Mouse (Mus musculus): ENCODE measurements around the gene Ap1ar. TPM values are rescaled to one million over a fixed set of nuclear protein-coding genes. Genes with fewer than 3 reads are reported as not detected.

The Ap1ar gene
- polyA plus RNA-seq, 1 experiment from 2014 or later: 64.8 TPM

DNA sequence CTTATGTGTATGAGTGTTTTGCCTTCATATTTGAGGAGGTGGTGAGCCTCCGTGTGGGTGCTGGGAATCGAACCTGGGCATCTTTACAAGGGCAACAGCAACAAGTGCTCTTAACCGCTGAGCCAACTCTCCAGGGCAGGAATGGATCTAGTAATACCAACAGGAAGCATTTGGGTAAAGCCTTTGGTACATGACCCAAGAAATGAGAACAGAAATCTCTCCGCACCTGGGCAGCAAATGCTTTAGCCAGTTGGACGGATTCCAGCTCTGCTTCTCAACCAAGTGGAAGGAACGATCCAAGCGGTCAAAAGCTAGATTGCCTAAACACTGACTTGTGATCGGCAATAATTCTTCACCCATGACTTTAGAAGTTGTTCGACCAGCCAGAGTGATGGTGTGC is 56.4 kb downstream of the Ap1ar start:
- H3K36me3 ChIP-seq: no peaks in the 10 kb centered on the region
- H3K9ac ChIP-seq (replicated peaks): no peak overlapping the region
- no peak overlapping the region for H3K4me2 ChIP-seq
- no peaks in the 10 kb centered on the region for H3K27me3 ChIP-seq
- no peaks in the 10 kb centered on the region for H3K9me3 ChIP-seq
- H3K4me1 ChIP-seq (replicated peaks): 0 out of 2 replicates have a peak, but pooled peaks cover 3% of the 10 kb centered on the region
- H3K27ac ChIP-seq: no peak overlapping the region
- H3K4me3 ChIP-seq (replicated peaks): no peak overlapping the region
- WGBS: 88% methylated on average over 9 of the region's 9 CpGs
- ATAC-seq (ENCODE audit: insufficient number of reproducible peaks, insufficient read depth, low FRiP score, low TSS enrichment, low read depth): no peak

DNA sequence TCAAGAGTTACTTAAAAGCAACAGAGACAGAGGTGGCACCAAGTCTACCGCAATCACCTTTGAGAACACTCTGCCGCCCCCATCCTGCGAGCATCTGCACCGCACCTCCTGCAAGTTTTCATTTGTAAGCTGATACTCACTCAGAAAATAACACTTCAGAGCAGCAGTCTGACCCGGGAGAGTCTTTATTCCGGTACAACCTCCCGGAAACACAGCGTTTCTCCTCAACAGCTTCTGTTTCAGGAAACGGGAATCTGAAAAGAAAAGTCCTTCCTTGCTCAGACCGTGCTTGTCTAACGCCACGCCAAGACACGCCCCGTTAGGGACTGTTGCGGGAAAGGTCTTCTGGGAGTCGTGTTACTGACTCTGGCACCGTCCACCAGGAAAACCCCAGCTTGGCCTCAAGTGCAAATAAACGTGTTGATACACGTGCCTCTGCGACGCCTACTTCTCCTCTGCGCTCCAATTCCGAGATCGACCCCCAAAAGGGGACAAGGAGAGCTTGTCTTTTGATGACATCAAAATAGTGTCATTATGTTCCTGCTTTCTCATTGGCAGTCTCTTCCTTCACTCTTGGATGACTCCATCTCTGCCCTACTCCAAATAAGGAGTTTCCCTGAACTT is 57.2 kb downstream of the Ap1ar start, which contains the start of gene Alpk1:
Gene Alpk1 (minus strand): TSS at position 507 of the 624 bp plus-strand sequence.
- under 1% methylated on average over 24 of the region's 24 CpGs for WGBS
- ATAC-seq (ENCODE audit: insufficient number of reproducible peaks, insufficient read depth, low FRiP score, low TSS enrichment, low read depth): peak; percentile 78; the same call in 1 of the 2 replicates
- Histone ChIP-seq H3K9me3 (no peaks in the 10 kb centered on the region), H3K4me1 (replicated peaks) (0 out of 2 replicates have a peak, but pooled peaks cover 3% of the 10 kb centered on the region), H3K27ac (no peak within 1 kb of the TSS), H3K9ac (replicated peaks) (no peak within 1 kb of the TSS), H3K4me3 (replicated peaks) (peak within 1 kb of the TSS; percentile 41), H3K4me2 (peak within 1 kb of the TSS; percentile 65), H3K27me3 (no peaks in the 10 kb centered on the region), H3K36me3 (no peaks in the 10 kb centered on the region)

DNA sequence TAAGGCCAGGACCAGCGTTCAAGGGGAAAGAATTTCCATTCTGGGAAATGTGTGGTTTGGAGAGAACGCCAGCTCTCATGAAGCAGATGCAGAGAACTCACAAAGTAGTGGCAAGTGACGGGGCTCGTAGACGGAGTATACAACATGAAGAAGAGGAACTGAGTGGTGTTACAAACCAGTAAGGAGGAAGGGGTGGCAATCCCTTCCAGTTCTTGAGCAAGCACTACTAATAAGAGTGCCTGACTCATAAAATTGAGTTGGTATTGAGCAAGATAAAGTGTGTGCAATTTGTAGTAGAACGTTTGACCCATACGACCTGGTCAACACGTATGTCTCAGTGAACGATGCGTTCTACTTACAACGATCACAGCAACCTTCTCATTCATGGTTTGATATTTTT is 68.2 kb downstream of the Ap1ar start:
- no peaks in the 10 kb centered on the region for H3K9me3 ChIP-seq
- no peak overlapping the region for H3K27ac ChIP-seq
- no peak for ATAC-seq (ENCODE audit: insufficient number of reproducible peaks, insufficient read depth, low FRiP score, low TSS enrichment, low read depth)
- H3K4me3 ChIP-seq (replicated peaks): no peak overlapping the region
- H3K9ac ChIP-seq (replicated peaks): no peak overlapping the region
- no peak overlapping the region for H3K4me2 ChIP-seq
- 86% methylated on average over 11 of the region's 11 CpGs for WGBS
- no peaks in the 10 kb centered on the region for H3K36me3 ChIP-seq
- H3K27me3 ChIP-seq: no peaks in the 10 kb centered on the region
- H3K4me1 ChIP-seq (replicated peaks): no peaks in the 10 kb centered on the region

DNA sequence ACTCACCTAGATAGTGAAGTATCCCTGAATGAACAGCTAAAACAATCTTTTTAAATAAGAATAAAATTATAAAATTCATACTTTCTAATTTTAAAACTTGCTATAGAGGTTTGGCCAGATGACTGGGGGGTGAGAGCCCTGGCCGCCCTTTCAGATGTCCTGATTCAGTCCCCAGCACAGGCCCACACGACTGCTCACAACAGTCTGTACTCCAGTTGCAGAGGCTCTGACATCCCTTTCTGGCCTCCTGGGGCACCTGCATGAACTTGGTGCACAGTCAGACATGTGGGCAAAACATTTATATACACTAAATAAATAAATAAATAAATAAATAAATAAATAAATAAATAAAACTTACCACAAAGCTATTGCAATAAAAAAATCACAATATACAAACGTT is 71.4 kb downstream of the Ap1ar start:
- no peak for ATAC-seq (ENCODE audit: insufficient number of reproducible peaks, insufficient read depth, low FRiP score, low TSS enrichment, low read depth)
- H3K4me3 ChIP-seq (replicated peaks): no peak overlapping the region
- 72% methylated on average over 3 of the region's 3 CpGs for WGBS
- H3K9me3 ChIP-seq: no peaks in the 10 kb centered on the region
- no peaks in the 10 kb centered on the region for H3K36me3 ChIP-seq
- H3K4me1 ChIP-seq (replicated peaks): no peaks in the 10 kb centered on the region
- H3K9ac ChIP-seq (replicated peaks): no peak overlapping the region
- peaks cover 20% of the 10 kb centered on the region; the same call in 1 of the 2 replicates for H3K27me3 ChIP-seq
- H3K4me2 ChIP-seq: no peak overlapping the region
- H3K27ac ChIP-seq: no peak overlapping the region

DNA sequence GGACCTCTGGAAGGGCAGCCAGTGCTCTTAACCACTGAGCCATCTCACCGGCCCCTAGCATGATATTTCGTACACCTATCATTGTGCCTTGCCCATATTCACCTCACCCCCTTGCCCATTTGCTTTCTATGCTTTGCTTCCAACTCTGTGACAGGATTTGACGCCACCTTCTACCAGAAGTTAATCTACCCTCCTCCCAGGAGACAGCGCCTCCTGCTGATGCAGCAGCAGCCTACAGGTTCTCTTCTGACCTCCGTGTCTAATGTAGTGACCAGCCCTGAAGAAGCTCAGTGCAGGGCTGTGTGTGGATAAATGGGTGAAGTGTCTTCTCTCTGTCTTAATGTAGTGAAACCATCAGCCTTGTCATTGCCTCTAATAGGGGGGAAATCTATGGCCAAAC is 72.8 kb downstream of the Ap1ar start:
- H3K9ac ChIP-seq (replicated peaks): no peak overlapping the region
- H3K27ac ChIP-seq: no peak overlapping the region
- H3K4me2 ChIP-seq: no peak overlapping the region
- H3K27me3 ChIP-seq: peaks cover 29% of the 10 kb centered on the region
- no peak for ATAC-seq (ENCODE audit: insufficient number of reproducible peaks, insufficient read depth, low FRiP score, low TSS enrichment, low read depth)
- no peaks in the 10 kb centered on the region for H3K36me3 ChIP-seq
- no peaks in the 10 kb centered on the region for H3K9me3 ChIP-seq
- 61% methylated on average over 5 of the region's 5 CpGs for WGBS
- H3K4me3 ChIP-seq (replicated peaks): no peak overlapping the region
- H3K4me1 ChIP-seq (replicated peaks): no peaks in the 10 kb centered on the region

DNA sequence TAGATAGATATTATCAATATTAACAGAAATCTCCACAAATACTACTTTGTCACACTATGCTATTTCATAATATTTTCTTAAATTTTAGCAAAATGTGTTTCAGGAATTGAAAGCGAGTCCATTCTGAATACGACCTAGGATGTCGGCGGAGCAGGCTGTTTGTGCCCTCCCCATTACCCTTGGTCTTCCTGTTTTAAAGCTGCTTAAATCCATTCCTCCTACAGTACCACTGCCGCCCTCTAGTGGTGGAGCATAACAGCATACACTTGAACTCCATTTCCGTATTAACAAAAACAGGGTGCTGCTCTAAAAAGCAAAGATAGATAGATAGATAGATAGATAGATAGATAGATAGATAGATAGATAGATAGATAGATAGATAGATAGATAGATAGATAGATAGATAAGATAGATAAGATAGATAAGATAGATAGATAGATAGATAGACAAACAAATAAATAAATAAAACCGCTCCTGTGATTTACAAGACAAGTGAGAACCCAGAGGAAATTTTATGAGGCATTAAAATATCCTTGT is 74.2 kb downstream of the Ap1ar start:
- no peaks in the 10 kb centered on the region for H3K9me3 ChIP-seq
- no peak overlapping the region for H3K4me3 ChIP-seq (replicated peaks)
- H3K4me2 ChIP-seq: no peak overlapping the region
- no peak overlapping the region for H3K9ac ChIP-seq (replicated peaks)
- no peaks in the 10 kb centered on the region for H3K4me1 ChIP-seq (replicated peaks)
- 23% methylated on average over 7 of the region's 7 CpGs for WGBS
- no peak for ATAC-seq (ENCODE audit: insufficient number of reproducible peaks, insufficient read depth, low FRiP score, low TSS enrichment, low read depth)
- H3K36me3 ChIP-seq: no peaks in the 10 kb centered on the region
- peaks cover 40% of the 10 kb centered on the region for H3K27me3 ChIP-seq
- no peak overlapping the region for H3K27ac ChIP-seq

DNA sequence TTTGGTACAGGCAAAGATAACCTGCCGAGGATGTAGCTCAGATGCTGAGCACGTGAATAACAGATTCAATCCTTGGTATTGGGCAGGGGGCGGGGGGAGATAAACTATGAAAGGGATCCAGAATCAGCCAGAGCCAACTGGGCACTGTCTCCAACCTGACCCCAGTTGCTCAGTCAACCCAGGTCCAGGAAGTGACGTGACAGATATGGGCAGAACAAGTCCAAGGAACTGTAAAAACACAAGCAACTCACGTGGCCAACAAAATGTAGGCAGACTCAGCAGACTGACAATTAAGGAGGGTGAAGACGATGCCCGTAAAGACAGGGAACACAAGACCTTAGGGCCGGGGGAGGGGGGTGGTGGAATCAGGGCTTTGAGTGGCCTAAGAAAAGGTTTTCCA is 74.9 kb downstream of the Ap1ar start:
- 52% methylated on average over 8 of the region's 8 CpGs for WGBS
- Histone ChIP-seq H3K4me2 (no peak overlapping the region), H3K36me3 (no peaks in the 10 kb centered on the region), H3K9me3 (no peaks in the 10 kb centered on the region), H3K27me3 (peaks cover 45% of the 10 kb centered on the region), H3K27ac (no peak overlapping the region), H3K9ac (replicated peaks) (no peak overlapping the region), H3K4me3 (replicated peaks) (no peak overlapping the region), H3K4me1 (replicated peaks) (no peaks in the 10 kb centered on the region)
- no peak for ATAC-seq (ENCODE audit: insufficient number of reproducible peaks, insufficient read depth, low FRiP score, low TSS enrichment, low read depth)

DNA sequence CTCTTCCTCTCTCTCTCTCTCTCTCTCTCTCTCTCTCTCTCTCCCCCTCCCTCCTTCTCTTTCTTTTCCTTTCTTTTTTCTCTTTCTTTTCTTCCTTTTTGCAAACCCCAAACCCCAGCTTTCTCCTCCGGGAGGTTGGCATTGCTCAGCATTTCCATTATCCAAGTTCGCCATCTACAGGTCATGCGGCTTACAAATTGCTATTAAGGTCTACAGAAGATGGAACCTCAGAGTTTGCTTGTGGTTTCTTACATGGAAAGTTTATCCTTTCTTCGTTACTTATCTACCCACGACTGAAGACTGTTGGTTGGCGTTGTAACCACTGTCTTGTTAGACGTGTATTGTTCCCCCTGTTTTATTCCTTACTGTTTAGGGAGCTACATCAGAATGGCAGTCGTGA is 78.1 kb downstream of the Ap1ar start:
- 21% methylated on average over 8 of the region's 8 CpGs for WGBS
- no peak overlapping the region for H3K27ac ChIP-seq
- H3K9ac ChIP-seq (replicated peaks): 0 out of 2 replicates have a peak overlapping the region, but pooled peaks have one; percentile 0
- H3K4me3 ChIP-seq (replicated peaks): no peak overlapping the region
- no peaks in the 10 kb centered on the region for H3K4me1 ChIP-seq (replicated peaks)
- no peak for ATAC-seq (ENCODE audit: insufficient number of reproducible peaks, insufficient read depth, low FRiP score, low TSS enrichment, low read depth)
- no peaks in the 10 kb centered on the region for H3K36me3 ChIP-seq
- no peak overlapping the region for H3K4me2 ChIP-seq
- H3K27me3 ChIP-seq: peaks cover 75% of the 10 kb centered on the region
- H3K9me3 ChIP-seq: no peaks in the 10 kb centered on the region

DNA sequence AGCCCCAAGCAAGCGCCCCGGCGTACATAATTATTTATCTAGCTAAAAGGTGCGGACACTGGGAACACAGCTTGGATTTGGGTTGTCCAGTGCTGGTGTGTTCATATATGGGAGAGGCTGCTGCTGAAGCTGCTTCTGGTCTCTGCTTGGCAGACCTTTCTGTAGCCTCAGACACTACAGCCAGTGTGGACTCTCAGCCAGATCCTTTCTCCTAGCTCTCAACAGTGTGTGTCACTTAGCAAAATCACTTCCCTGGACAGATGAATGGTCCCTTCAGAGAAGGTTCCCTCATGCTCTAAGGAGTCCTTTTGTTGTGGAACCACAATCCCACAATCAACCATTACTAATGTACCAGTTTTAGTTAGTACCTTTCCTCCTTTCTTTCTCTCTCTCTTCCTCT is 78.5 kb downstream of the Ap1ar start:
- H3K27ac ChIP-seq: no peak overlapping the region
- H3K9me3 ChIP-seq: no peaks in the 10 kb centered on the region
- no peak for ATAC-seq (ENCODE audit: insufficient number of reproducible peaks, insufficient read depth, low FRiP score, low TSS enrichment, low read depth)
- peaks cover 77% of the 10 kb centered on the region for H3K27me3 ChIP-seq
- H3K4me1 ChIP-seq (replicated peaks): no peaks in the 10 kb centered on the region
- H3K4me3 ChIP-seq (replicated peaks): no peak overlapping the region
- 0 out of 2 replicates have a peak overlapping the region, but pooled peaks have one; percentile 0 for H3K9ac ChIP-seq (replicated peaks)
- no peaks in the 10 kb centered on the region for H3K36me3 ChIP-seq
- H3K4me2 ChIP-seq: no peak overlapping the region
- WGBS: 69% methylated on average over 4 of the region's 4 CpGs

DNA sequence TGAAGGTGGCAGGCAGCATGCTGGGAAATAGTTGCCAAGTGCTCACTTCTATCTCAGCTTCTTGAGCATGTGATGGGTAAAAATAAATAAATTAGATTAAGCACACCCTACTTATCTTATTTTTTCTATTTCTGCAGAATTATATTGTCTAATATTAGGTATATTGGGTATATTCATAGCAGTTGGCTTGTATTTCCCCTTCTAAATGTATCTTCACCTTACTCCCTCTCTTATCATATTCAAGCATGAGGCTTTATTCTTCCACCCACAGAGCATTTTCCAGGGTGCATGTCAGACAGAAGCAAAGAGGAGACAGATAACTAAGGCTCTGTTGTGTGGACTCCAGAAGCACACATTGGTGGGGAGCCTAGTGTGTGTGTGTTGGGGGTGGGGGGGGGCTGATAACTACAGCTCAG is 79.4 kb downstream of the Ap1ar start:
- Histone ChIP-seq H3K9me3 (no peaks in the 10 kb centered on the region), H3K4me2 (no peak overlapping the region), H3K36me3 (no peaks in the 10 kb centered on the region), H3K27me3 (peaks cover 80% of the 10 kb centered on the region), H3K4me1 (replicated peaks) (no peaks in the 10 kb centered on the region), H3K9ac (replicated peaks) (no peak overlapping the region), H3K4me3 (replicated peaks) (no peak overlapping the region), H3K27ac (no peak overlapping the region)
- ATAC-seq (ENCODE audit: insufficient number of reproducible peaks, insufficient read depth, low FRiP score, low TSS enrichment, low read depth): no peak

Data from limb, embryonic 12.5 days (tissue).